Mouse (Mus musculus) adrenal gland, adult (tissue): ENCODE data around the gene Ppard.
"Not testable (repeated sequence)": the region's sequence is repeated elsewhere in the genome, so short reads cannot be mapped to it uniquely, and the experiment has no call there.

ENCODE experiments used
- DNase-seq, 2 experiments: peaks; one replicate each; pipeline ENCODE4 v3.0.0; 2022 to 2023; ENCODE audit warnings: low spot score in 1 of 2; ENCODE audit not compliant: inconsistent age in 2 of 2

Gene Ppard

GRCm38 (mm10) chr17:28232475-28233060 lies at the start of gene Ppard:
TSS of gene Ppard (plus strand) at chr17:28232700.
- peak; percentile 97 to 99 for DNase-seq

DNA sequence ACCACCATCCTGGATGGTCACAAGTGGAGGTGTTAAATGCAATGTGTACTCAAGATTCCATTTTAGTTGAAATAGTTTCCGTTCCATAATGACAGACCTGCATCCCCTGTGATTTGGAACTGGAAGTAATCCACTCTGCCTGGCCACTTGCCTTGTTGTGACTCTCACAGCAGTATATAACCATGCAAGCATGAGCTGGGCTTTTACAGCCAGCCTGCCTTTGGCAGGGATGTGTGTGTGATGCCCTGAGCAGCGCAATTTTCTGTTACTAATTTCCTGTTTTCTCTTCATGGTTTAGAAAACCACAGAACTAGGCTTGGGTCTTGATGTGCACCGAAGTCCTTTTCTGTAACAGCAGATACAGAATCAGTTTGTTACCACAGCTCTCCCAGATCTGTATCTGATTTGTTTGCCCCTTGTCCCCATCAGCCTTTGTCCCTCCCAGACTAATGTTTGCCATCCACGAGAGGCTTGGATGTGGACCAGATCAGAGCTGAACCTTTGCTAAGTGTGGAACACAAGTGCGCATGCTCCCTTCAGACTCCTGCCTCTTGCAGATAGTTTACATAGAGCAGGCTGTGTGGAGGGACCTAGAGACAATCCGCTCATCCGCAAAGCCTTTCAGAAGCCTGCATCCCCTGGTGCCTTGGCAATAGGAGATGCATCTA lies 47.4 kb upstream of the Ppard start:
- DNase-seq: no peak

DNA sequence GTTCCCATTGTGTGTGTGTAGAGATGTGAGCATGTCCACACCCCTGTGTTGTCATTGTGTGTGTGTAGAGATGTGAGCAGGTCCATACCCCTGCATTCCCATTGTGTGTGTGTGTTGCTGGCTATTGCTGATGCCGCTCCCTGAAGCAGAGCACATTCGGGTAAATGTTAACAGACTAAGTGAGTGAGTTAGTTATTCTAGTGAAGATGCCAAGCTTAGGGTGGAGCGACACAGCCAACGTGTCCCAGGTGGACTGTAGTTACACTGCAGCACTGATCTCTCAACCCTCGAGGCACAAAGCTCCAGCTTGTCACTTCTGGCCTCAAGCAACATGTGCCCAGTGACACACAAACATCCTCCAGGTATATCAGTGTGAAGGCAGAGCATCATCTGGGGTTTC lies 44.2 kb upstream of the Ppard start:
- no peak for DNase-seq

DNA sequence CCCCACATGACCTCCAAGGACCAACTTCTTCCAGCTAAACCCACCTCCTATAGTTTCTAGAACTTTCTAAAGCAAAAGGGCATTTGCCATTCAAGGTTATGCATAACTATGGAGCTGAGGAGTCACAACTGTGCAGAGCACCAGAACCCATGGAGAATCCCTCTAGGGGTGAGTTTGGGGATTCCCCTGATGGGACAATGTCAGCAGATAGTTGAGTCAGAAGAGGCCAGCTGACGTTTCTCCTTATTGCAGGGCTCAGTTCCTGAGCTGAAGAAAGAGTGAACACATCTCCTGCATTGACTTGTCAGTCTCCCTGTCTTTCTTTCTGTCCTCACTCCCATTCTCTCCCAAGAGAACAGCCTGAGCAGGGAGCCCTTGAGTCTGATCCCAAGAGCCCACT lies 39.7 kb upstream of the Ppard start:
- no peak for DNase-seq

- DNase-seq: no peak
Observed at GRCm38 (mm10) chr17:28193559-28193958, 38.9 kb upstream of the Ppard start.

- DNase-seq: no peak
Observed at GRCm38 (mm10) chr17:28195033-28195432, 37.5 kb upstream of the Ppard start.

- DNase-seq: peak in 1 of 2 experiments; percentile 56
Observed at GRCm38 (mm10) chr17:28197646-28198045, 34.9 kb upstream of the Ppard start.

GRCm38 (mm10) chr17:28201982-28202381 lies 30.5 kb upstream of the Ppard start:
- no peak for DNase-seq

DNA sequence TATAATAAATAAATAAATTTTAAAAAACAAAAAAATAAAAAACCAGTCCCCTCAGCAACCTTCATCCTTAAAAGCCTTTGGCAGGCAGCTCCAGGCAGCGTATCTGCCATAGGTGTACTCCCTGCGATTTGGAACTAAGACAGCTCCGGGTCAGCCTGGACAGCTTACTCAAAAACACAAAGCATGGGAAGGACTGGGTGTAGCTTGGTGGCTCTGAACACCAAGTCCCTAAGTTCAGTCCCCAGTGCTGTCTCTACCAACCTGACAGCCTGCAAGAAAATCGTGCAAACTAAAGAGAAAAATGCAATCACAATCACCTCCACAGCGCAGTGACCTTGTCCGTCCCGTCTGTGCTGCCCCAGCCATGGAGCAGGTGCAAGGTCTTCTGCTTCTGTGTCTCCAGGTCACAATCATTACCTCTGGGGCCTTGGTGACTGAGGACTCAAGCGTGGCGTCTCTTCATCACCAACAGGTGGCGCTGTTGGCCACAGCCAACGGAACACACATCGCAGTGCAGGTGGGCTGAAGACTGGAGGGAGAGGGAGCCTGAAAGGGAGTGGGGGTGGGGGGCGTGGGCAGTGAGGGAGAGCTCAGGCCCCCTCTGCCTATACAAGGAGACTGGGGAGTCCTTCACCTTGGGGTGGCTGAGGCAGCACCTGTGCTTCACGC lies 28.3 kb upstream of the Ppard start:
- peak in 1 of 2 experiments; percentile 76 for DNase-seq

DNA sequence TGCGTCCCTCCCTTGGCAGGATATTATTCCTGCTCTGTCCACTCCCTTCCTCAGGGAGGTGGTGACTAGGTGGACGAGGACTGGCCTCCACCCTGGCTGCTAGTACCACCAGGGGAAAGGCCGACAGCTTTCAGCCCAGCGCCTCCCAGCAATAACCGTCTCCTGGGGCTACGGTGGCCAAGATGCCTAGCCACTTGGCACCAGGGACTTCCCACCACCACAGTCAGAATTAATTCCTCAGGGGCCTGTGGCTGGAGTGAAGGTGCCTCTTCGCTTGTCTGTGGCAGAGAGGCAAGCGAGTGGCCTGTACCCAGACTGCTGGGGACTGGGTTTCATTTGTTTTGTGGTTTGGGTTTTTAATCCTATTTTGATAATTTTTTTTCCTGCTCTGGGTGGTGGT lies 27.1 kb upstream of the Ppard start:
- no peak for DNase-seq

GRCm38 (mm10) chr17:28207092-28207491 lies 25.4 kb upstream of the Ppard start:
- DNase-seq: peak in 1 of 2 experiments; percentile 64

DNA sequence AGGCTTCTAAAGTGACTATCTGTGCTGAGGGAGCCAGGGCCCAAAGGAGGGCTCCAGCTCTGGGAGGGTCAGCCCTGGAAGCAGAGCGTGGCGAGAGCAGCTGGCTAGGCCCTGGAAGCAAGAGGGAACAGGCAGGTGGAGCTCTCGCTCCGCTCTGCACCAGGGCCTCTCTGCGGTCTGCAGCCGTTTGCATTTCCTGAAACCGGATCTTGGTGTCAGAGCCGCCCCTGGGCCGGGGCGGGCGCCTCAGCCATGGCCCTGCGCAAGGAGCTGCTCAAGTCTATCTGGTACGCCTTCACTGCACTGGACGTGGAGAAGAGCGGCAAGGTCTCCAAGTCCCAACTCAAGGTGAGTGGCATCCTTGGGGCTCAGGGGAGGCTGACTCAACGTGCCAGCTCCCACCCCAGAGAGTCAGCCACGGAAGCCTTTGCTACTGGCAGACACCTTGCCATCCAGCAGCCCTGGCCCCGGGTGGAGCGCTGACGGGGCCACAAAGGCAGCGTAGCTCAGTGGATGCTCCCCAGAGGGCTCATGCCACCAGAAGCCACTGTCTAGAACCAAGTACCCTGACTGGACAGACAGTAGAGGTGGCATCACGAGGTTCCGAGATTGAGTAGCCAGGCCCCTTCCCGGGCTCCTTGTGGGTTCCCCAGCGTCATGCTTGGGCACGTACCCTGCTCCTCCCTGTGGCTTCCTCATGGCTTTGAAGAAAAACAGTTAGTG lies 24.7 kb upstream of the Ppard start, which contains the start of gene Def6:
Gene Def6, plus strand, starts transcription at position 188 of the 723 bp plus-strand sequence.
- DNase-seq: peak; percentile 78 to 88

DNA sequence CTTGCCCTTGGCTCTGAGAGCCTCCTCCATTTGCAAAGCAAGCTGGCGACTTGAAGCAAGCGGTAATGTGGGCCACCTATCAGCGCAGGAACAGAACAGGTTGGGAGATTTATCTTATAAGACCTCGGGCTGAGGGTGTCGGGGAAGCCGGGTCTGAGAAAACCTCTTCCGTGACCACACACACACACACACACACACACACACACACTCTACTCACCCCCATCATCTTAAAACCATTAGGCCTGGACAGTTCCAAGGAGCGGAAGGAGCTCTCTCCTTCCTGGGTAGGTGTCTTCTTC lies 24.2 kb upstream of the Ppard start:
- no peak for DNase-seq

DNA sequence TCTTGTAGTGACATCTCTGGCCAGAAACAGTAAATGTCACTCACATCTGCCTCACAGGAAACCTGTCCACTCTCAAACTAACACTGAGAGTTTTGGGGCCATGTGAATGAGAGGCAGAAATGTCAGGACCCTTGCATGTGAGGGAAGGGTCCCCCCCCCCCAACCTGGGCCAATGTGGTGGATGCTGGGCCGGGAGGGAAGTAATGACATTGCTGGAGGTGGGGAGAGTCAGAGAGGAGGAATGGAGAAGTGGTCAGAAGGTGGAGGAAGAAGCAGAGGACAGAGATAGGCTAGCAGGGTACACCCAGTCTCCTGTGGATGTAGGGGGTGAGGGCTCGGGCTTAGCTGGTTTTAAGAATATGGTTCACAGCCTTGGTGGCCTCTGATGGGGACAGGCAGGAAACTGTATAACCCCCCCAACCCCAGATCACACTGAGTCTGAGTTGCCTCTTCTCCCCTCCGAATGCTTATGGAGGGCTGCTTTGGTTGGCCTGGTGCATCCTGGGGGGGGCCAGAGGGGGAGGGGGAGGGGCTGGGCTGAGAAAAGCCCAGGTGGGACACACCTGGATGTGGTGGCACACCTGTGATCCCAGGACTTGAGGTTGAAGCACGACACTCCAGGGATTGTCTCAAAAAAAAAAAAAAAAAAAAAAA lies 22.9 kb upstream of the Ppard start:
- DNase-seq: no peak

DNA sequence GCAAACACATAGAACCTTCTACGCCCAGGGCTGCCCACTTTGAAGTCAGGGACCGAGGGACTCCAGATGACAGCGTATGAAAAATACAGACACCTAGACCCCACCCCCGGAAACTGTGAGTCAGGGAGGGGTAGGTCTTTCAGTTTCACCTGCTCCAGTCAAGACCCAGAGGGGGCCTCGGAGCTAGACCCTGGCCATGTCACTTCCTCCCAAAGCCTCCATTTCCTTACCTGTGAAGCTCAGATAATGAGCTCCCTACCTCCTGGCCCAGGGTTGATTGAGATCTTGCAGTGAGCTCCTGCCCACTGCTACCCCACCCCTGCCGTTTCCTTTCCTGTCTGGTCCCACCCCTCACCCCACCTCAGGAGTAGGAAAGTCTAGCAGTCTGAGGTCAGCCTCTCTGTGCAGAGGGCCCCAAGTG lies 20.6 kb upstream of the Ppard start:
- no peak for DNase-seq

- DNase-seq: no peak
Observed at GRCm38 (mm10) chr17:28212391-28212790, 20.1 kb upstream of the Ppard start.

GRCm38 (mm10) chr17:28213236-28213635 lies 19.3 kb upstream of the Ppard start:
- no peak for DNase-seq

GRCm38 (mm10) chr17:28216791-28217190 lies 15.7 kb upstream of the Ppard start:
- no peak for DNase-seq

GRCm38 (mm10) chr17:28217721-28218649 lies 14.5 kb upstream of the Ppard start:
- DNase-seq: peak in 1 of 2 experiments; percentile 56

DNA sequence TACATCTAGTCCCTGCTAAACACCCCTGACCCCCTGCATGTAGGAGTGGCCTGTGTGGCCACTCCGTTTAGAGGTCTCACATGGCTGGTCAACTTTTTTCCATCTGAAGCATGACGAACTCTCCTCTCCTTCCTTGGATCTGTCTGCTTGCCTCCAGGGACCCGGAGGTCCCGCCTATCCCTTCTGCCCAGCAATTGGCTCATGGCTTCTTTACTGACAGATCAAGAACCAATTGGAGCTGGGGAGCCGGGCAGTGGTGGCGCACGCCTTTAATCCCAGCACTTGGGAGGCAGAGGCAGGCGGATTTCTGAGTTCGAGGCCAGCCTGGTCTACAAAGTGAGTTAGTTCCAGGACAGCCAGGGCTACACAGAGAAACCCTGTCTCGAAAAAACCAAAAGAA lies 10.0 kb upstream of the Ppard start:
- DNase-seq: not testable (repeated sequence)
